Mouse (Mus musculus) CH12.LX (cell line): ENCODE data around the gene Cnpy2. TPM values are rescaled to one million over a fixed set of nuclear protein-coding genes. Genes with fewer than 3 reads are reported as not detected.

ENCODE experiments used
- DNase-seq: peaks from one replicate; pipeline ENCODE4 v3.0.0-alpha.2; 2013; ENCODE audit errors: extremely low read depth
- H3K27ac ChIP-seq: 2 replicates; pipeline ENCODE4 v1.5.1; 2012; ENCODE audit warnings: low read depth, mild to moderate bottlenecking, control low read depth, moderate library complexity; ENCODE audit not compliant: insufficient read depth
- H3K27me3 ChIP-seq: replicated peaks from 2 replicates; pipeline ENCODE3; 2012; ENCODE audit warnings: inconsistent platforms
- H3K36me3 ChIP-seq, 2 experiments: replicated peaks in 1 of 2; 2 replicates each; pipeline versions ENCODE3 to v1.6.1; 2012; ENCODE audit warnings: inconsistent platforms in 1 of 2, low read length in 1 of 2, mild to moderate bottlenecking in 1 of 2, mixed read lengths in 1 of 2, moderate library complexity in 1 of 2; ENCODE audit not compliant: control insufficient read depth in 1 of 2, insufficient read depth in 1 of 2
- H3K4me1 ChIP-seq, 2 experiments: 2 replicates each; pipeline ENCODE4 v1.6.1; 2012; ENCODE audit warnings: inconsistent platforms in 1 of 2, moderate library complexity in 1 of 2; ENCODE audit not compliant: insufficient read depth in 2 of 2, control insufficient read depth in 1 of 2
- H3K4me2 ChIP-seq: 2 replicates; pipeline ENCODE4 v1.6.1; 2012; ENCODE audit warnings: low read depth, mild to moderate bottlenecking, control low read depth; ENCODE audit not compliant: poor library complexity, insufficient read depth, severe bottlenecking
- H3K4me3 ChIP-seq, 3 experiments: fragments of 150-350 bp in 1 of 3; sonication (generic) in 1 of 3; replicated peaks in 1 of 3; 2 replicates each; pipeline versions ENCODE3 to v1.5.1; 2011 to 2012; ENCODE audit warnings: low read depth in 2 of 3, low read length in 2 of 3, mild to moderate bottlenecking in 2 of 3, moderate library complexity in 2 of 3, control low read depth in 1 of 3, improper control_type of control experiment in 1 of 3, inconsistent platforms in 1 of 3, mixed read lengths in 1 of 3; ENCODE audit not compliant: poor library complexity in 1 of 3
- H3K79me2 ChIP-seq: replicated peaks from 2 replicates; pipeline ENCODE4 v1.6.1; 2012; ENCODE audit warnings: mild to moderate bottlenecking, moderate library complexity; ENCODE audit not compliant: control insufficient read depth, poor library complexity, insufficient read depth, severe bottlenecking; ENCODE audit errors: extremely low read depth
- H3K9ac ChIP-seq: 2 replicates; pipeline ENCODE4 v1.6.1; 2012; ENCODE audit warnings: low read depth, mild to moderate bottlenecking, control low read depth, moderate library complexity; ENCODE audit not compliant: insufficient read depth
- H3K9me3 ChIP-seq: replicated peaks from 2 replicates; pipeline ENCODE3; 2012; ENCODE audit warnings: low read length, inconsistent platforms, mixed read lengths
- BHLHE40 ChIP-seq: IDR thresholded peaks from 2 replicates; pipeline ENCODE4 v1.6.1; 2011; ENCODE audit warnings: mild to moderate bottlenecking, low read depth, low read length, improper control_type of control experiment
- CHD1 ChIP-seq: IDR thresholded peaks from 2 replicates; pipeline ENCODE4 v1.6.1; 2012; ENCODE audit warnings: low read depth, low read length, improper control_type of control experiment, inconsistent platforms
- CHD2 ChIP-seq: IDR thresholded peaks from 2 replicates; pipeline ENCODE4 v1.6.1; 2011; ENCODE audit warnings: low read length, improper control_type of control experiment
- CTCF ChIP-seq, 2 experiments: IDR thresholded peaks in 1 of 2; conservative IDR thresholded peaks in 1 of 2; 2 replicates each; pipeline ENCODE4 v1.5.1; 2011 to 2012; ENCODE audit warnings: low read depth in 2 of 2, low read length in 2 of 2, improper control_type of control experiment in 1 of 2, inconsistent platforms in 1 of 2, mild to moderate bottlenecking in 1 of 2, moderate library complexity in 1 of 2
- E2F4 ChIP-seq: IDR thresholded peaks from 2 replicates; pipeline ENCODE4 v1.6.1; 2011; ENCODE audit warnings: low read depth, low read length, improper control_type of control experiment; ENCODE audit not compliant: insufficient replicate concordance
- EP300 ChIP-seq: IDR thresholded peaks from 2 replicates; pipeline ENCODE4 v1.6.1; 2011; ENCODE audit warnings: low read length, improper control_type of control experiment
- ETS1 ChIP-seq: conservative IDR thresholded peaks from 2 replicates; pipeline ENCODE4 v1.6.1; 2012; ENCODE audit warnings: low read depth, mild to moderate bottlenecking, inconsistent platforms, low read length, improper control_type of control experiment, moderate library complexity
- GABPA ChIP-seq: IDR thresholded peaks from 2 replicates; pipeline ENCODE4 v1.6.1; 2012; ENCODE audit warnings: low read depth, low read length, improper control_type of control experiment, inconsistent platforms; ENCODE audit not compliant: insufficient replicate concordance
- HCFC1 ChIP-seq: IDR thresholded peaks from 2 replicates; pipeline ENCODE4 v1.6.1; 2012; ENCODE audit warnings: low read depth, mild to moderate bottlenecking, inconsistent platforms, low read length, improper control_type of control experiment
- IRF4 ChIP-seq: IDR thresholded peaks from 2 replicates; pipeline ENCODE4 v1.6.1; 2014; ENCODE audit warnings: low read depth, mild to moderate bottlenecking, inconsistent platforms, low read length, improper control_type of control experiment
- JUN ChIP-seq: IDR thresholded peaks from 2 replicates; pipeline ENCODE4 v1.6.1; 2011; ENCODE audit warnings: low read depth, mild to moderate bottlenecking, low read length, improper control_type of control experiment, moderate library complexity; ENCODE audit not compliant: insufficient read depth
- JUND ChIP-seq: conservative IDR thresholded peaks from 2 replicates; pipeline ENCODE4 v1.6.1; 2011; ENCODE audit warnings: low read depth, low read length, improper control_type of control experiment
- KAT2A ChIP-seq: IDR thresholded peaks from 2 replicates; pipeline ENCODE4 v1.6.1; 2012; ENCODE audit warnings: low read length, improper control_type of control experiment, inconsistent platforms; ENCODE audit not compliant: insufficient replicate concordance
- MAFK ChIP-seq: IDR thresholded peaks from 2 replicates; pipeline ENCODE4 v1.6.1; 2011; ENCODE audit warnings: low read length, improper control_type of control experiment; ENCODE audit not compliant: insufficient replicate concordance
- MAX ChIP-seq: IDR thresholded peaks from 2 replicates; pipeline ENCODE4 v1.6.1; 2011; ENCODE audit warnings: low read length, improper control_type of control experiment
- MAZ ChIP-seq: IDR thresholded peaks from 2 replicates; pipeline ENCODE4 v1.6.1; 2012; ENCODE audit warnings: low read depth, mild to moderate bottlenecking, inconsistent platforms, low read length, improper control_type of control experiment, moderate library complexity
- MEF2A ChIP-seq: IDR thresholded peaks from 2 replicates; pipeline ENCODE4 v1.6.1; 2014; ENCODE audit warnings: low read depth, mild to moderate bottlenecking, inconsistent platforms, low read length, improper control_type of control experiment, borderline replicate concordance
- MXI1 ChIP-seq: IDR thresholded peaks from 2 replicates; pipeline ENCODE4 v1.6.1; 2011; ENCODE audit warnings: mild to moderate bottlenecking, low read depth, low read length, improper control_type of control experiment
- MYC ChIP-seq: IDR thresholded peaks from 2 replicates; pipeline ENCODE4 v1.6.1; 2011; ENCODE audit warnings: low read depth, mild to moderate bottlenecking, improper control_type of control experiment, low read length
- NELFE ChIP-seq: IDR thresholded peaks from 2 replicates; pipeline ENCODE4 v1.6.1; 2011; ENCODE audit warnings: low read depth, low read length, improper control_type of control experiment
- NRF1 ChIP-seq: IDR thresholded peaks from 2 replicates; pipeline ENCODE4 v1.6.1; 2014; ENCODE audit warnings: low read depth, mild to moderate bottlenecking, inconsistent platforms, low read length, improper control_type of control experiment, moderate library complexity
- PAX5 ChIP-seq: IDR thresholded peaks from 2 replicates; pipeline ENCODE4 v1.6.1; 2012; ENCODE audit warnings: low read length, inconsistent platforms, mixed read lengths
- POLR2A ChIP-seq: IDR thresholded peaks from 2 replicates; pipeline ENCODE4 v1.6.1; 2011; ENCODE audit warnings: low read depth, mild to moderate bottlenecking, improper control_type of control experiment, low read length
- POLR2AphosphoS2 ChIP-seq: IDR thresholded peaks from 2 replicates; pipeline ENCODE4 v1.6.1; 2011; ENCODE audit warnings: low read depth, low read length, improper control_type of control experiment
- RAD21 ChIP-seq: IDR thresholded peaks from 2 replicates; pipeline ENCODE4 v1.6.1; 2011; ENCODE audit warnings: low read depth, mild to moderate bottlenecking, low read length, improper control_type of control experiment, moderate library complexity
- RCOR1 ChIP-seq: conservative IDR thresholded peaks from 2 replicates; pipeline ENCODE4 v1.6.1; 2012; ENCODE audit warnings: low read depth, mild to moderate bottlenecking, inconsistent platforms, low read length, improper control_type of control experiment
- SIN3A ChIP-seq: IDR thresholded peaks from 2 replicates; pipeline ENCODE4 v1.6.1; 2012; ENCODE audit warnings: low read length, improper control_type of control experiment, inconsistent platforms
- SMC3 ChIP-seq: IDR thresholded peaks from 2 replicates; pipeline ENCODE4 v1.6.1; 2011; ENCODE audit warnings: low read depth, low read length, improper control_type of control experiment
- TBP ChIP-seq: conservative IDR thresholded peaks from 2 replicates; pipeline ENCODE4 v1.6.1; 2011; ENCODE audit warnings: low read depth, low read length, improper control_type of control experiment
- TCF12 ChIP-seq: IDR thresholded peaks from 2 replicates; pipeline ENCODE4 v1.6.1; 2014; ENCODE audit warnings: low read depth, mild to moderate bottlenecking, inconsistent platforms, low read length, improper control_type of control experiment
- UBTF ChIP-seq: IDR thresholded peaks from 2 replicates; pipeline ENCODE4 v1.6.1; 2012; ENCODE audit warnings: low read depth, mild to moderate bottlenecking, inconsistent platforms, low read length, improper control_type of control experiment, moderate library complexity
- USF1 ChIP-seq: IDR thresholded peaks from 2 replicates; pipeline ENCODE4 v1.6.1; 2014; ENCODE audit warnings: low read depth, mild to moderate bottlenecking, inconsistent platforms, low read length, improper control_type of control experiment
- USF2 ChIP-seq: conservative IDR thresholded peaks from 2 replicates; pipeline ENCODE4 v1.6.1; 2011; ENCODE audit warnings: low read depth, low read length, improper control_type of control experiment
- ZC3H11A ChIP-seq: IDR thresholded peaks from 2 replicates; pipeline ENCODE4 v1.6.1; 2012; ENCODE audit warnings: low read depth, mild to moderate bottlenecking, inconsistent platforms, low read length, improper control_type of control experiment
- ZKSCAN1 ChIP-seq: IDR thresholded peaks from 2 replicates; pipeline ENCODE4 v1.6.1; 2012; ENCODE audit warnings: low read depth, inconsistent platforms, low read length, improper control_type of control experiment, borderline replicate concordance
- ZMIZ1 ChIP-seq: IDR thresholded peaks from 2 replicates; pipeline ENCODE4 v1.6.1; 2012; ENCODE audit warnings: low read depth, mild to moderate bottlenecking, inconsistent platforms, low read length, improper control_type of control experiment
- ZNF384 ChIP-seq: IDR thresholded peaks from 2 replicates; pipeline ENCODE4 v1.6.1; 2012; ENCODE audit warnings: low read depth, low read length, improper control_type of control experiment, inconsistent platforms
- dilution Hi-C: fragments of 300-500 bp; cut with MboI; formaldehyde crosslinking; loops from 2 replicates; pipeline ENCODE4 v1.14.3; 2020; ENCODE audit warnings: low sequenced_read_pairs; ENCODE audit not compliant: extremely low pct_unique_long_range_greater_than_20kb, extremely low pct_ligation_motif_present
- in situ Hi-C: fragments of 300-500 bp; cut with MboI; formaldehyde crosslinking; loops from 3 replicates; pipeline ENCODE4 v1.14.3; 2019; ENCODE audit warnings: low sequenced_read_pairs, low pct_ligation_motif_present, low pct_unique_long_range_greater_than_20kb, mixed read lengths
- polyA plus RNA-seq: library from polyadenylated mRNA; unstranded; fragments of >175 nt; gene quantifications from 2 replicates; pipeline ENCODE4 v1.2.1, GENCODE M21; 2012; ENCODE audit warnings: low read depth; ENCODE audit not compliant: insufficient read length
- total RNA-seq, 2 experiments: library from RNA; depleted of rRNA; stranded (reverse); fragments of 300-350 nt in 1 of 2; fragments of >200 nt in 1 of 2; gene quantifications; 2 replicates each; pipeline ENCODE4 v1.2.3; 2012 to 2014

Gene Cnpy2
- total RNA-seq (2012; rRNA removed) (91.0 and 111 TPM in 2 replicates), total RNA-seq (2014; rRNA removed) (64.9 and 72.0 TPM in 2 replicates), polyA plus RNA-seq (98.9 and 107 TPM in 2 replicates)

- peak within 1 kb of the TSS; percentile 64 to 86 (median 78) for H3K4me3 ChIP-seq
- no peaks in the 10 kb centered on the region for H3K27me3 ChIP-seq
- in situ Hi-C loops = no loop called here
- peak within 1 kb of the TSS; percentile 47 for H3K27ac ChIP-seq
- DNase-seq = peak; percentile 91
- peaks cover 6 to 15% of the 10 kb centered on the region in 2 experiments for H3K4me1 ChIP-seq
- dilution Hi-C loops = no loop called here
- peak within 1 kb of the TSS; percentile 76 for H3K4me2 ChIP-seq
- peak within 1 kb of the TSS; percentile 93 for H3K9ac ChIP-seq
- H3K36me3 ChIP-seq = peaks cover 47 to 62% of the 10 kb centered on the region in 2 experiments
- H3K79me2 ChIP-seq = peaks cover 3% of the 10 kb centered on the region
- H3K9me3 ChIP-seq = no peaks in the 10 kb centered on the region
- TF ChIP-seq HCFC1 (peak; percentile 85), GABPA (no peak; the same call in 1 of the 2 replicates), BHLHE40 (peak; percentile 96), ZKSCAN1 (no peak), CHD1 (no peak), ZC3H11A (no peak), RAD21 (no peak), E2F4 (no peak), CHD2 (peak; percentile 96), SMC3 (no peak), UBTF (peak; percentile 50; the same call in 1 of the 2 replicates), USF1 (peak; percentile 89), TBP (peak; percentile 66; the same call in 1 of the 2 replicates), MAFK (no peak), JUN (no peak), IRF4 (peak; percentile 39), NELFE (peak; percentile 68), MYC (peak; percentile 97), CTCF (conservative IDR thresholded peaks at IDR 0.05 in 1 of 2, IDR thresholded peaks at IDR 0.05 in 1 of 2; ENCODE audit: low read depth in 2 of 2, low read length in 2 of 2) (no peak), SIN3A (peak; percentile 88), NRF1 (peak; percentile 28; the same call in 1 of the 2 replicates), MXI1 (peak; percentile 72), MEF2A (no peak; the same call in 1 of the 2 replicates), KAT2A (peak; percentile 56; the same call in 1 of the 2 replicates), EP300 (no peak), TCF12 (peak; percentile 67; the same call in 1 of the 2 replicates), ZNF384 (peak; percentile 64), POLR2A (peak; percentile 75), ZMIZ1 (peak; percentile 71), USF2 (peak; percentile 85), RCOR1 (no peak), MAZ (peak; percentile 25; the same call in 1 of the 2 replicates), JUND (no peak), ETS1 (peak; percentile 7; the same call in 1 of the 2 replicates), PAX5 (no peak), MAX (peak; percentile 98), POLR2AphosphoS2 (no peak)
Observed at GRCm38 (mm10) chr10:128322141-128323108, at the start of gene Cnpy2. TSS of gene Cnpy2 (plus strand) at chr10:128322459.
